Mouse (Mus musculus): ENCODE results near the gene Prss36. TPM values are rescaled to one million over a fixed set of nuclear protein-coding genes. Genes with fewer than 3 reads are reported as not detected.
"Not testable (repeated sequence)": the region's sequence is repeated elsewhere in the genome, so short reads cannot be mapped to it uniquely, and the experiment has no call there.

The Prss36 gene
- total RNA-seq, 2 experiments from 2014 or later = 6.0 to 7.1 TPM

DNA sequence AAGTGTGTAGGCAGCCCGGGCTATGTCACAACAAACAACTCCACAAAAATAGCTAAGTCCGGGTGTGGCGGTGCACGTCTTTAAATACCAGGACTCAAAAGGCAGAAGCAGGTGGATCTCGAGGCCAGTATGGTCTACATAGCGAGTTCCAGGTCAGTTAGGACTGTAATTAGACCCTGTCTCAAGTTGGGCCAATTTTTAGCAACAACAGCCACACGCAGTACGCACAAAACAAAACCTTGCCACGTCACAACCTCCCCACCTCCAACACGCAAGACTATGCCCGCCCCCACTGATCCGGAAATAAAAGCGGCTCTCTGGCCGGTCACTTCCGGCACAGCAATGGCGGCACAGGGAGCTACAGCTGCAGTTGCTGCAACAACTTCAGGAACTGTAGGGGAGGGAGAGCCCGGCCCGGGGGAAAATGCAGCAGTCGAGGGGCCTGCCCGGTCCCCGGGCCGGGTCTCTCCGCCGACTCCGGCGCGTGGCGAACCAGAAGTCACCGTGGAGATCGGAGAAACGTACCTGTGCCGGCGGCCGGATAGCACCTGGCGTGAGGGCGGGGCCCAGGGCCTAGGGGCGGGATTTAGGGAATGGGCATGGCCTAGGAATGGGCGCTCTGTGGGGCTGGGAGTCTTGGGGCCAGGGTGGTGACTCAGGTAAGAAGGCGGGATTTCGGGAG lies 34.2 kb downstream of the Prss36 start, which contains the start of gene Kat8:
Kat8 (plus strand) TSS at position 327 of the 682 bp plus-strand sequence.
- TF ChIP-seq CTCF (IDR thresholded peaks at IDR 0.05) = no peak
- intact Hi-C loops (cut with DNase I) = loop anchor here (2.0 to 5.0 kb wide), 2 partner anchors 22 to 35 kb away; partner anchors contain the start of genes Zfp646 and Zfp668

DNA sequence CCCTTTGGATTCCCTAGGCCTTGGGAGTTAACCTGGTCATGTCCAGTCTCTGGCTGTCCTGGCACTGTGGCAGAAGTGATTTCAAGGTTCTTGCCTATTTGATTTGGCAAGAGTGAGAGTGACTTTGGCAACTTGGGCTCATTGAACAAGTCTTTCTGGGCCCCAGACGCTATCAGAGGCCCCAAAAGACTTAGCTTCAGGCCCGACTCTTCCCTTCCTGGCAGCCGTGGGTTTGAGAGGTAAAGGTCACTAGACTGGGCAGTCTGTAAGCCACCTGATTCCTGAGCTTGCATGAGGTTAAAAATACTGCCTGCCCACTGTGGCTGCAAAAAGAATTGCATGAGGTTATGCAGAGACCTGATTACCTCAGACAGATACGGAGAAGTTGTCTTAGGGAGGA lies 37.9 kb downstream of the Prss36 start:
- DNase-seq = peak; percentile 78
- peak overlapping the region; percentile 43 for H3K4me3 ChIP-seq
- TF ChIP-seq CTCF (IDR thresholded peaks at IDR 0.05) = peak; percentile 26; the same call in 1 of the 2 replicates
- H3K27ac ChIP-seq = peak overlapping the region; percentile 94
- intact Hi-C loops (cut with DNase I) = no loop called here

More for the DNA sequence above, 34.2 kb downstream of the Prss36 start, which contains the start of gene Kat8:
- DNase-seq = peak; percentile 93
- peak within 1 kb of the TSS; percentile 88 for H3K4me3 ChIP-seq
- H3K27ac ChIP-seq = peak within 1 kb of the TSS; percentile 98

DNA sequence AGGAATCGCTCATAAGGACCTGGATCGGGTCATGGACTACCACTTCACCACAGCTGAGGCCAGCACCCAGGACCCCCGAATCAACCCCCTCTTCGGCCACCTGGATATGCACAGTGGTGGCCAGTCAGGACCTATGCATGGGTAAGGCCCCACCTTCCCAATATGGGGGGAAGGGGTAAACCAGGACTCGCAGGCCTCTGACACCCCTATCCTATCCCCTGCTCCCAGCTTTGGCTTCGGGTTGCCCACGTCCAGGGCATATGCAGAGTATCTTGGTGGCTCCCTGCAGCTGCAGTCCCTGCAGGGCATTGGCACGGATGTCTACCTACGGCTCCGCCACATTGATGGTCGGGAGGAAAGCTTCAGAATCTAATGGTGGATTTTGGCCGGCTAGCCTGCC lies 38.6 kb downstream of the Prss36 start:
- intact Hi-C loops (cut with DNase I) = no loop called here
- Histone ChIP-seq H3K4me3 (peak overlapping the region; percentile 39), H3K27ac (peak overlapping the region; percentile 94)
- DNase-seq = no peak
- no peak for TF ChIP-seq CTCF (IDR thresholded peaks at IDR 0.05)

DNA sequence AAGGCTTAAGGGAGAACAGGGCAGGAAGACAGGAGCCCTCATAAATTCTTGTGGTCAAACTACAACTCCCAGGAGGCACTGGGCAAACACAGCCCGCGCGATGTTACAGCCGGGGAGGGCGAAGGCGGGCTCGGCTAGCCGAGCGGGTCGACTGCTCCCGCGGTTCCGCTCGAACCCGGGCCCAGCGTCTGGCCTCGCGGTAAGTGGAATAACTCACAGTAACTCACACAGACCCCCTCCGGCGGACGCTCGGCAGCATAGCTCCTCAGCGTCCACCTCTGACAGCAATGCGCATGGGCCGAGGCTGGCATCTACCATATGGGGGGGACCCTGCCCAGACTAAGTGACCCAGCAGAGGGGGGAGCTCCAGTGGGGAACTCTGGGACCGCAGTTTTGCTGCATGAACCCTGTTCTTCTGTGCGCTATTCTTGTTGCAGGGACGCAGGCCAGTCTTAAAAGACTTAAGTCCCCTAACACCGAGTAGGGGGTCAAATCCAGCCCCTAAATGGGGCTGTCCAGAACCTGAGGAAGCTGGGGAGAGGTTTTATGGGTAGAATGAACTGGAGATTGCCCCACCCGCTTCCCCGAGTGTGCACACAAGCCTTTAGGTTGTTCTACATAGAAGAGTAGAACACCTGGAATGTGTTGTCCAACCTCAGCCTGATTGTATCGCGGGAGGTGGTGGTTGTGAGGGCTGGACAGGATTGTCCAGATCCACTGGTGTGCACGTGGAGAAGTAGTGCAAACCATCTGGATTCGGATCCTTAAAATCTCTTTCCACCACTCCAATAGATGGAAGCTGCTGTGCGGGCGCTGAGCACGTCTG lies 42.3 kb downstream of the Prss36 start, which contains the start of gene Bckdk:
Bckdk (plus strand) TSS at position 112 of the 826 bp plus-strand sequence.
- peak within 1 kb of the TSS; percentile 97 for H3K27ac ChIP-seq
- peak within 1 kb of the TSS; percentile 91 for H3K4me3 ChIP-seq
- TF ChIP-seq CTCF (IDR thresholded peaks at IDR 0.05) = no peak
- DNase-seq = peak; percentile 87
- intact Hi-C loops (cut with DNase I) = no loop called here

DNA sequence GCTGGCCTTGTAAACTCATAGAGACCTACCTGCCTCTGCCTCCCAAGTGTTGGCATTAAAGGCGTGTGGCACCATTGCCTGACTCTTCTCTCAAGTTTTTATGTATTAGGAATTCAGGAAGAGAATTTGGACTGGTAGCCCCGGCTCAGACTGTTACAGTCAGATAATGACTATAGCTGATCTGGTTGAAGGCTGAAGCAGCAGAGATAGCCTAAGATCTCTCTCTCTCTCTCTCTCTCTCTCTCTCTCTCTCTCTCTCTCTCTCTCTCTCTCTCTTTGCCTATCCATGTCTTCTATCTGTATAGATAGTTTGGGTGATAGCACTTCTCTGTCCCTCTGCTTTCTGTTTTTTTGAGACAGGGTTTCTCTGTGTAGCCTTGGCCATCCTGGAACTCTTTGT lies 44.8 kb downstream of the Prss36 start:
- no peak overlapping the region for H3K4me3 ChIP-seq

DNA sequence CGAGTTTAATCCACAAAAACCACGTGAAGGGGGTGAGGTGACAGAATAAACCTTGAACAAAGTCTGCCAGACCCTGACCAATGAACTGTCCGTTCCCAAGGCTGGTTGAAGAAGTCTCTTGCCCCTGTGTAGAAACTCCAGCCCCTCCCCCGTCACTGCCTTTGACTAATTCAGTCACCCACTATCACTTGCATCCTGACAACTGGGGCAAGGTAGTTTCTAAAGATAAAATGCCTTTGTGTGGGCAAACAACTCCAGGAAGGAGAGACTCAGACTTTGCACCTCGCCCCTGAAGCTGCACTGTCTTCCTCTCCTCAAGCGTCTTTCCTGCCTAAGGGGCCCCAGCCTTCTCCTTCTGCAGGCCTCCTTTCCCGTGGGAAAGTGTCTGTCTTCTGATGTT lies 46.5 kb downstream of the Prss36 start:
- TF ChIP-seq CTCF (IDR thresholded peaks at IDR 0.05) = no peak
- intact Hi-C loops (cut with DNase I) = loop anchor here (5.0 kb wide), 1 partner anchor 37 kb away; no protein-coding TSS in a partner anchor
- no peak for DNase-seq

More for the DNA sequence above, 44.8 kb downstream of the Prss36 start:
- H3K27ac ChIP-seq = no peak overlapping the region
- intact Hi-C loops (cut with DNase I) = no loop called here
- no peak for DNase-seq
- no peak for TF ChIP-seq CTCF (IDR thresholded peaks at IDR 0.05)

DNA sequence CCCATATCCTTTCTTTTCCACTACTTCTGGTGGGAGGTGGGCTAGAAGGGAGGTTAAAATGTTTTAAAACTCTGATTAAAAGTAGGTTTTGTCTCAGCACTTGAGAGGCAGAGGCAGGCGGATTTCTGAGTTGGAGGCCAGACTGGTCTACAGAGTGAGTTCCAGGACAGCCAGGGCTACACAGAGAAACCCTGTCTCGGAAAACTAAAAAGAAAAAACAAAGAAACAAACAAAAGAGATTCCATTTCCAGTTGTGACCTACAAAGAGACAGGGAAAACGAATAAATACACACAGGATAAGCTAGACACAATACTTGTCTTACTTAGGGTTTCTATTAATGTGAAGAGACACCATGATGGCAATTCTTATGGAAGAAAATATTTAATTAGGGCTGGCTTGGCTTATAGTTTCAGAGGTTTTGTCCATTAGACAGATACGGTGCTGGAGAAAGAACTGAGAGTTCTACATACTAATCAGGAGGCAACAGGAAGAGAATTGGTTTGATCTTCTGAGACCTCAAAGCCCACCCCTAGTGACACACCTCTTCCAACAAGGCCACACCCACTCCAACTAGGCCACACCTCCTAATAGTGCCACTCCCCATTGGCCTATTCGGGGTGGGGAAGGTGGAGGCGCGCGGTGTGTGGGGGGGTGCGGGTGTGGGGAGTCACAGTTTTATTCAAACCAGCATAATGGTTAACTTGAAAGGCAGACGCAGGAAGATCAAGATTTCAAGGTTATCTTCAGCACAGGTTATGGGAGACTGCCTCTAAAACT lies 48.2 kb downstream of the Prss36 start:
- Histone ChIP-seq H3K4me3 (no peak overlapping the region), H3K27ac (no peak overlapping the region)
- no peak for TF ChIP-seq CTCF (IDR thresholded peaks at IDR 0.05)
- no peak for DNase-seq
- intact Hi-C loops (cut with DNase I) = loop anchor here (5.0 kb wide), 1 partner anchor 39 kb away; no protein-coding TSS in a partner anchor

More for the DNA sequence above, 46.5 kb downstream of the Prss36 start:
- Histone ChIP-seq H3K27ac (no peak overlapping the region), H3K4me3 (no peak overlapping the region)

DNA sequence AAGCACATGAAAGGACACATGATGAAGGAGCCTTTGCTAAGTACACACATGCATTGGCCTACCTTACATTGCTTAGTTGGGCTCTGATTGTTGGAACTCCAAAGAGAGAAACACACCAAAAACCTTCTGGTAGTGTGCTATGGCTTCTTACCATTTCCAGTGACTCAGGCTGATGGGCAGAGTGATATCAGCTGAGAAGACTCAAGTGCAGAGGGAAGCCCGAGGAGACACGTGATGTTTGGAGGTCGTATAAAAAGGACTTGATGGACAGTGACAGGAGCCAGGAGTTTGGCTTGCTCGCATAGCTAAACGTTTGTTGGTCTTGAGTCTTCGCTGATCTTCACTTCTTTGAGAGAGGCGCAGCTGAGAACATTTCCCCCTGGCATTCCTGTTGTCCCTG lies 49.0 kb downstream of the Prss36 start:
- DNase-seq = no peak
- TF ChIP-seq CTCF (IDR thresholded peaks at IDR 0.05) = no peak
- intact Hi-C loops (cut with DNase I) = loop anchor here (5.0 kb wide), 1 partner anchor 40 kb away; no protein-coding TSS in a partner anchor

DNA sequence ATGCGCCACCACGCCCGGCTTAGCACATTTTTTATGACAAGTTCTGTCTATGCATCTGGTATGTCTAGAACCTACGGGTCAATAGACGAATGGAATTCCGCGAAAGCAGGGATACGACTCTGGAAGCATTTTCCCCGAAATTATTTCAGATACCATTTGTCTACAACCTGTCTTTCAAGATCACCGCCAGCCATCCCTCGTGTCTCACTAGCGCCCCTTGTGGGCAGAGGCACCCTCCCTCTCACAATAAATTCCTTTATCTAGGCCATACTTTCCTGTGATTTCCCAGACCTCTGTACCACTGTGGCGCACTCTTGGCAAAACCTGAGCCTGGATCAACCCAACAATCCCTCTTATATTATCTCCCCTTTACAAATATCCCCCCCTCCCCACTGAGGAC lies 50.1 kb downstream of the Prss36 start:
- TF ChIP-seq CTCF (IDR thresholded peaks at IDR 0.05) = peak; percentile 76
- intact Hi-C loops (cut with DNase I) = loop anchor here (5.0 kb wide), 1 partner anchor 41 kb away; no protein-coding TSS in a partner anchor
- peak; percentile 76 for DNase-seq
- Histone ChIP-seq H3K4me3 (no peak overlapping the region), H3K27ac (peak overlapping the region; percentile 93)

More for the DNA sequence above, 49.0 kb downstream of the Prss36 start:
- no peak overlapping the region for H3K4me3 ChIP-seq
- no peak overlapping the region for H3K27ac ChIP-seq

DNA sequence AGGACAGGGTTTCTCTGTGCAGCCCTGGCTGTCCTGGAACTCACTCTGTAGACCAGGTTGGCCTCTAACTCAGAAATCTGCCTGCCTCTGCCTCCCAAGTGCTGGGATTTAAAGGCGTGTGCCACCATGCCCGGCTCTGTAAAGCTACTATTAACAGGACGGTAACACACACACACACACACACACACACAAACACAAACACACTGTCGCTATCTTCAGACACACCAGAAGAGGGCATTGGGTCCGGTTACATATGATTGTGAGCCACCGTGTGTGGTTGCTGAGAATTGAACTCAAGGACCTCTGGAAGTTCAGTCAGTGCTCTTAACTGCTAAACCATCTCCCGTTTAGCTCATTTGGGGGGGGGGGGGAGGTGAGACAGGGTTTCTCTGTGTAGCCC lies 50.6 kb downstream of the Prss36 start:
- H3K27ac ChIP-seq = peak overlapping the region; percentile 93
- intact Hi-C loops (cut with DNase I) = loop anchor here (5.0 kb wide), 1 partner anchor 41 kb away; no protein-coding TSS in a partner anchor
- not testable (repeated sequence) for DNase-seq
- H3K4me3 ChIP-seq = peak overlapping the region; percentile 90

DNA sequence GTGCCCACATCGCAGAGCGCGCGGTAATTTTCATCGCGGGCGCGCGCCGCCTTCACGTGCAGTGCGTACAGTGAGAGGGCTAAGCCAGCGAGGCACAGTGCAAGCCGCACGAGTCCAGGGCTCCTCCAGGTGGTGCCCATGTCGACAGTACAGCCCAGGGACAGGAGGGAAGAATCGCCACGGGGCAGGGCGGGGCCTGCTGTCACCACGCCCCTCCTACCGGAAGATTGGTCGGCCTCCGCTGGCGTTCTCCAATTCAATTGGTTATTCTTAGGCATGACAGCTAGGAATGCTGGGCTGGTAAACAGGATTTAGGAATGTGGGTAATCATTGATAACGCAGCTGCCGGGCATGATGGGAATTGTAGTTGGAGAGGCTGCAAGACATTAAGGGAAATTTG lies 51.1 kb downstream of the Prss36 start, which contains the start of the genes Gm21974 and Vkorc1:
Gm21974 (minus strand) TSS at position 13 of the 400 bp plus-strand sequence.
Vkorc1 (minus strand) TSS at position 176 of the 400 bp plus-strand sequence.
- Histone ChIP-seq H3K4me3 (peak within 1 kb of the TSS; percentile 90), H3K27ac (peak within 1 kb of the TSS; percentile 93)
- TF ChIP-seq CTCF (IDR thresholded peaks at IDR 0.05) = peak; percentile 45
- DNase-seq = peak; percentile 97
- intact Hi-C loops (cut with DNase I) = loop anchor here (5.0 kb wide), 1 partner anchor 42 kb away; no protein-coding TSS in a partner anchor

DNA sequence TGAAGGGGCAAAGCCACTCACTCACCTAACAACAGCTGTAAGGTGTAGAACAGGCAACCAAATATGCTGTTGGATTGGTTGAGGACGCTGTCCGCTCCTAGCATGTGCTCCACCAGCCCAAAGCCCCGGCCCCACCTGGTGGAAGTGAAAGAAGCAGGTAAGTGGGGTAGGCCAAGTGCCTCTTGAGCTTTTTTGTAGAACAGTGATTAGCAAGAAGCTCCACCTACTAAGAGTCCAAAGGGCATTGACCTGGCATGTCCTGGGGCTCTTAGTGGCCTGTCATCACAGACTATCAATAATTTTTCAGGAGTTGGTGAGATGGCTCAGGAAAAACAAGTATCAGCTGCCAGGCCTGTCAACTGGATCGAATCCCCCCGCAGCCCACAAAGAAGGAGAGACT lies 52.0 kb downstream of the Prss36 start:
- intact Hi-C loops (cut with DNase I) = no loop called here
- Histone ChIP-seq H3K27ac (peak overlapping the region; percentile 93), H3K4me3 (peak overlapping the region; percentile 90)
- no peak for DNase-seq
- no peak for TF ChIP-seq CTCF (IDR thresholded peaks at IDR 0.05)
